Mouse (Mus musculus) liver, postnatal 0 days (tissue): Measurements from ENCODE around the gene Atg2a. TPM values are rescaled to one million over a fixed set of nuclear protein-coding genes. Genes with fewer than 3 reads are reported as not detected.

Source experiments
- ATAC-seq: fragments of 200-750 bp; cut with Nextera tagmentation; 2 replicates; pipeline ENCODE4 v1.8.0; 2017; ENCODE audit warnings: mild to moderate bottlenecking, moderate library complexity
- DNase-seq: peaks from one replicate; pipeline ENCODE4 v3.0.0-alpha.2; 2016
- H3K27ac ChIP-seq: fragments of 300-500 bp; sonication (generic); 2 replicates; pipeline ENCODE4 v1.5.1; 2014; ENCODE audit warnings: antibody characterized with exemption, moderate library complexity, mild to moderate bottlenecking, low read depth
- H3K27me3 ChIP-seq: fragments of 300-500 bp; sonication (generic); 2 replicates; pipeline ENCODE4 v1.6.1; 2014; ENCODE audit warnings: low read length, control low read depth, mixed read lengths; ENCODE audit not compliant: insufficient read depth
- H3K36me3 ChIP-seq: fragments of 300-500 bp; sonication (generic); replicated peaks from 2 replicates; pipeline ENCODE4 v1.6.1; 2014; ENCODE audit warnings: mild to moderate bottlenecking, control low read depth, low read length, moderate library complexity, mixed read lengths; ENCODE audit not compliant: insufficient read depth
- H3K4me1 ChIP-seq: fragments of 300-500 bp; sonication (generic); 2 replicates; pipeline ENCODE4 v1.6.1; 2014; ENCODE audit warnings: antibody characterized with exemption, mild to moderate bottlenecking, control low read depth; ENCODE audit not compliant: insufficient read depth
- H3K4me2 ChIP-seq: fragments of 300-500 bp; sonication (generic); 2 replicates; pipeline ENCODE4 v1.6.1; 2014; ENCODE audit warnings: low read depth, mild to moderate bottlenecking, low read length, moderate library complexity, mixed read lengths
- H3K4me3 ChIP-seq: fragments of 300-500 bp; sonication (generic); 2 replicates; pipeline ENCODE4 v1.5.1; 2014; ENCODE audit warnings: low read depth, low read length
- H3K9ac ChIP-seq: fragments of 300-500 bp; sonication (generic); replicated peaks from 2 replicates; pipeline ENCODE4 v1.6.1; 2014; ENCODE audit warnings: mild to moderate bottlenecking, moderate library complexity
- H3K9me3 ChIP-seq: fragments of 300-500 bp; sonication (generic); 2 replicates; pipeline ENCODE4 v1.6.1; 2016; ENCODE audit warnings: mild to moderate bottlenecking, control low read depth, low read length, mixed read lengths
- CTCF ChIP-seq: sonication (generic); IDR thresholded peaks from 2 replicates; pipeline ENCODE4 v1.5.1; 2016; ENCODE audit warnings: antibody characterized with exemption, low read depth
- EP300 ChIP-seq: IDR thresholded peaks from 2 replicates; pipeline ENCODE4 v1.6.1; 2016; ENCODE audit warnings: antibody characterized with exemption, low read depth, mild to moderate bottlenecking
- WGBS: fragments of 180-500 bp; shearing (Covaris S2); extraction: QIAGEN DNeasy Blood & Tissue Kit; methylation state at CpG from one replicate; pipeline ENCODE4 v1.1.7; 2014; ENCODE audit not compliant: insufficient replicate concordance; 5-methylcytosine and 5-hydroxymethylcytosine counted together
- polyA plus RNA-seq: library from polyadenylated mRNA; unstranded; fragments of >200 nt; fragmentation: Nextera tagmentation; extraction: Ambion mirVana; gene quantifications from 2 replicates; pipeline ENCODE4 v1.2.1, GENCODE M21; 2015

The Atg2a gene
- polyA plus RNA-seq, 1 experiment from 2014 or later = 3.8 TPM

DNA sequence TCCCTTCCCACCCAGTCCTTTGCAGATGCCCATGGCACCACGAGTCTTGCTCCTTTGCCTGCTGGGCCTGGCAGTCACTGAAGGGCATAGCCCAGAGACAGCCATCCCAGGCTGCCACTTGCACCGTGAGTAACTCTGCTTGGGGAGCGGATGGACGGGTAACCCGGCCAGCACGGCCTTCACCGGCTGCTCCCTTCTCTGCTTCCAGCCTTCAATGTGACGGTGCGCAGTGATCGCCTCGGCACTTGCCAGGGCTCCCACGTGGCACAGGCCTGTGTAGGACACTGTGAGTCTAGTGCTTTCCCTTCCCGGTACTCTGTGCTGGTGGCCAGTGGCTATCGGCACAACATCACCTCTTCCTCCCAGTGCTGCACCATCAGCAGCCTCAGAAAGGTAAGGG lies 14.7 kb upstream of the Atg2a start:
- Histone ChIP-seq H3K9ac (no peak overlapping the region), H3K9me3 (no peaks in the 10 kb centered on the region), H3K36me3 (no peaks in the 10 kb centered on the region; the same call in 1 of the 2 replicates), H3K4me3 (no peak overlapping the region), H3K27ac (no peak overlapping the region), H3K27me3 (no peaks in the 10 kb centered on the region), H3K4me1 (no peaks in the 10 kb centered on the region), H3K4me2 (no peak overlapping the region)
- no peak for TF ChIP-seq CTCF
- TF ChIP-seq EP300 = no peak
- ATAC-seq (no peak), DNase-seq (peak; percentile 12)
- WGBS = 92% methylated on average over 14 of the region's 14 CpGs

- no peak overlapping the region for H3K27ac ChIP-seq
- ATAC-seq = no peak
- no peaks in the 10 kb centered on the region for H3K27me3 ChIP-seq
- H3K4me3 ChIP-seq = no peak overlapping the region
- H3K4me2 ChIP-seq = no peak overlapping the region
- 84% methylated on average over 4 of the region's 4 CpGs for WGBS
- H3K4me1 ChIP-seq = no peaks in the 10 kb centered on the region
- no peak for TF ChIP-seq CTCF
- TF ChIP-seq EP300 = no peak
- DNase-seq = no peak
- no peaks in the 10 kb centered on the region for H3K9me3 ChIP-seq
- no peaks in the 10 kb centered on the region; the same call in 1 of the 2 replicates for H3K36me3 ChIP-seq
- H3K9ac ChIP-seq = no peak overlapping the region
These were observed 13.6 kb upstream of the Atg2a start for GRCm38 (mm10) chr19:6227864-6228263.

- Histone ChIP-seq H3K4me1 (peaks cover 10% of the 10 kb centered on the region), H3K4me3 (no peak overlapping the region), H3K27me3 (no peaks in the 10 kb centered on the region), H3K4me2 (no peak overlapping the region), H3K27ac (no peak overlapping the region), H3K9ac (no peak overlapping the region), H3K9me3 (no peaks in the 10 kb centered on the region), H3K36me3 (no peaks in the 10 kb centered on the region; the same call in 1 of the 2 replicates)
- ATAC-seq (no peak), DNase-seq (no peak)
- no peak for TF ChIP-seq CTCF
- TF ChIP-seq EP300 = no peak
- WGBS = 88% methylated on average over 4 of the region's 4 CpGs
These were observed 11.1 kb upstream of the Atg2a start for GRCm38 (mm10) chr19:6230411-6230810.

DNA sequence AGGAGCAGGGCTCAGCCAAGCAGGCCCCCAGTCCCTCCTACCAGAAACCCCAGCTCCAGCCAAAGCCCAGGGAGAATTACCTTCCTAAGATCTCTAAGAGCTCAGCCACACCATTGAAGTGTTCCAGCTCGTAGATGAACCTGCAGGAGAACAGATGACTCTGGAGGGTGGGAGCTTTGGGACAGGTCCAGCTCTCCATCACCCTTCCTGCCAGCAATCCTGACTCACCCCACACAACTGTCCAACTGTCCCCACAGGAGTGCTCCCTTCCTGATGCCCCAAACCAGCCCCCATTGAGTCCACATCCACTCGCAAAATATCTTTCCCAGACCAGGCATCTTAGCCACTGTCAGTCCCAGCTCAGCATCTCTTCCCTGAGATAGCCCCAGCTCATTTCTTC lies 10.4 kb upstream of the Atg2a start:
- DNase-seq = no peak
- WGBS = 77% methylated on average over 2 of the region's 2 CpGs

GRCm38 (mm10) chr19:6233647-6234046 lies 7.8 kb upstream of the Atg2a start:
- WGBS = 80% methylated on average over 16 of the region's 16 CpGs
- Histone ChIP-seq H3K9me3 (no peaks in the 10 kb centered on the region), H3K4me1 (peaks cover 18% of the 10 kb centered on the region), H3K27me3 (no peaks in the 10 kb centered on the region), H3K4me3 (no peak overlapping the region), H3K27ac (no peak overlapping the region), H3K9ac (no peak overlapping the region), H3K36me3 (no peaks in the 10 kb centered on the region; the same call in 1 of the 2 replicates), H3K4me2 (no peak overlapping the region)
- TF ChIP-seq EP300 (no peak), CTCF (no peak)
- DNase-seq (peak; percentile 13), ATAC-seq (no peak)

More for the DNA sequence above, 10.4 kb upstream of the Atg2a start:
- no peak overlapping the region for H3K9ac ChIP-seq
- no peaks in the 10 kb centered on the region for H3K27me3 ChIP-seq
- H3K4me1 ChIP-seq = peaks cover 10% of the 10 kb centered on the region
- no peak overlapping the region for H3K4me3 ChIP-seq
- no peak overlapping the region for H3K27ac ChIP-seq
- H3K9me3 ChIP-seq = no peaks in the 10 kb centered on the region
- no peak for ATAC-seq
- no peaks in the 10 kb centered on the region; the same call in 1 of the 2 replicates for H3K36me3 ChIP-seq
- TF ChIP-seq EP300 (no peak), CTCF (no peak)
- no peak overlapping the region for H3K4me2 ChIP-seq

GRCm38 (mm10) chr19:6234337-6235083 lies 7.0 kb upstream of the Atg2a start:
- TF ChIP-seq CTCF = no peak
- TF ChIP-seq EP300 = no peak
- peak overlapping the region; percentile 83 for H3K4me2 ChIP-seq
- H3K4me3 ChIP-seq = peak overlapping the region; percentile 70
- H3K27ac ChIP-seq = peak overlapping the region; percentile 58
- DNase-seq = peak; percentile 54
- H3K27me3 ChIP-seq = no peaks in the 10 kb centered on the region
- H3K4me1 ChIP-seq = peaks cover 22% of the 10 kb centered on the region
- H3K36me3 ChIP-seq = no peaks in the 10 kb centered on the region; the same call in 1 of the 2 replicates
- 0 out of 2 replicates have a peak, but pooled peaks have one; percentile 12 for ATAC-seq
- peak overlapping the region; percentile 69 for H3K9ac ChIP-seq
- WGBS = 67% methylated on average over 11 of the region's 11 CpGs
- no peaks in the 10 kb centered on the region for H3K9me3 ChIP-seq
